In genomic region chr5:7960176-7960575, GRCm38 (mm10) we compare ENCODE assay signal across 8 mouse cellular contexts. TPM values are rescaled to one million over a fixed set of nuclear protein-coding genes. Genes with fewer than 3 reads are reported as not detected.
DNase-seq lines count a peak whose midpoint lies in the region; ATAC-seq and TF ChIP-seq lines count a peak whose summit lies in the region.

Steap4 (plus strand) TSS chr5:7960457.

- H3K27me3 ChIP-seq in hindbrain, postnatal 0 days (ENCODE audit: insufficient read depth, low read length) = no peaks in the 10 kb centered on the region
- H3K27me3 ChIP-seq in liver, embryonic 14.5 days (ENCODE audit: control insufficient read depth, insufficient read depth, low read length) = no peaks in the 10 kb centered on the region
- no peaks in the 10 kb centered on the region for H3K27me3 ChIP-seq in neural tube, embryonic 13.5 days

- DNase-seq in Muller cell, postnatal 12 days (ENCODE audit: inconsistent ontology term) = peak; percentile 57
- DNase-seq in brain, embryonic 14.5 days (ENCODE audit: low read depth) = peak; percentile 27
- DNase-seq in gastrocnemius, postnatal 36 days = peak; percentile 71 to 72
- DNase-seq in hindbrain, postnatal 0 days (ENCODE audit: low spot score) = peak; percentile 4
- DNase-seq in liver, embryonic 14.5 days (ENCODE audit: low read depth in 3 of 3, low spot score in 3 of 3) = peak in 1 of 3 experiments; percentile 3
- no peak for DNase-seq in layer of hippocampus, postnatal 36 days
- DNase-seq in thymus, postnatal 0 days (ENCODE audit: low spot score) = no peak

- no peaks in the 10 kb centered on the region for H3K36me3 ChIP-seq in hindbrain, postnatal 0 days (ENCODE audit: insufficient read depth, low read length)
- H3K36me3 ChIP-seq in liver, embryonic 14.5 days (replicated peaks; ENCODE audit: control insufficient read depth, insufficient read depth, low read depth) = no peaks in the 10 kb centered on the region
- H3K36me3 ChIP-seq in neural tube, embryonic 13.5 days = no peaks in the 10 kb centered on the region

- intact Hi-C loops in gastrocnemius, postnatal 36 days (cut with DNase I) = no loop called here

- no peak for TF ChIP-seq POLR2A in brain, embryonic 14.5 days (IDR thresholded peaks at IDR 0.05; ENCODE audit: borderline replicate concordance, extremely low read depth, insufficient read depth, insufficient read length, poor library complexity, severe bottlenecking)

- no peaks in the 10 kb centered on the region for H3K4me1 ChIP-seq in hindbrain, postnatal 0 days (ENCODE audit: insufficient read depth, low read length)
- H3K4me1 ChIP-seq in liver, embryonic 14.5 days (replicated peaks; ENCODE audit: control insufficient read depth in 2 of 2, insufficient read depth in 2 of 2, low read length in 1 of 2) = no peaks in the 10 kb centered on the region
- H3K4me1 ChIP-seq in neural tube, embryonic 13.5 days (replicated peaks) = peaks cover 7% of the 10 kb centered on the region

- 0 out of 2 replicates have a peak, but pooled peaks have one; percentile 27 for ATAC-seq in hindbrain, postnatal 0 days
- peak; percentile 31; the same call in 1 of the 2 replicates for ATAC-seq in liver, embryonic 14.5 days (ENCODE audit: insufficient read depth)
- ATAC-seq in neural tube, embryonic 13.5 days (ENCODE audit: low read depth) = no peak

- no peak for TF ChIP-seq EP300 in liver, embryonic 14.5 days (IDR thresholded peaks at IDR 0.05; ENCODE audit: low read depth)

- no peak within 1 kb of the TSS for H3K9ac ChIP-seq in hindbrain, postnatal 0 days (replicated peaks; ENCODE audit: low read length)
- no peak within 1 kb of the TSS for H3K9ac ChIP-seq in liver, embryonic 14.5 days (replicated peaks)
- H3K9ac ChIP-seq in neural tube, embryonic 13.5 days = peak within 1 kb of the TSS; percentile 41; the same call in 1 of the 2 replicates

- no peak for TF ChIP-seq CTCF in brain, embryonic 14.5 days (IDR thresholded peaks at IDR 0.05; ENCODE audit: borderline replicate concordance, extremely low read depth, insufficient read depth, insufficient read length)
- TF ChIP-seq CTCF in hindbrain, postnatal 0 days (IDR thresholded peaks at IDR 0.05; ENCODE audit: low read depth) = no peak
- TF ChIP-seq CTCF in liver, embryonic 14.5 days (IDR thresholded peaks at IDR 0.05; ENCODE audit: low read depth) = no peak

- no peak within 1 kb of the TSS for H3K27ac ChIP-seq in hindbrain, postnatal 0 days
- no peak within 1 kb of the TSS for H3K27ac ChIP-seq in liver, embryonic 14.5 days
- H3K27ac ChIP-seq in neural tube, embryonic 13.5 days (replicated peaks) = no peak within 1 kb of the TSS

- H3K4me3 ChIP-seq in hindbrain, postnatal 0 days (ENCODE audit: low read length) = peak within 1 kb of the TSS; percentile 27
- H3K4me3 ChIP-seq in liver, embryonic 14.5 days (ENCODE audit: insufficient read depth in 1 of 2, low read depth in 2 of 2, low read length in 2 of 2) = 0 out of 4 replicates have a peak within 1 kb of the TSS, but pooled peaks have one; percentile 16 to 29
- H3K4me3 ChIP-seq in neural tube, embryonic 13.5 days = peak within 1 kb of the TSS; percentile 19

- 6% methylated on average over 20 of the region's 20 CpGs for WGBS in hindbrain, postnatal 0 days
- 10% methylated on average over 20 of the region's 20 CpGs for WGBS in liver, embryonic 14.5 days (ENCODE audit: insufficient replicate concordance)
- 1% methylated on average over 20 of the region's 20 CpGs for WGBS in neural tube, embryonic 13.5 days

- H3K9me3 ChIP-seq in hindbrain, postnatal 0 days (ENCODE audit: low read length) = no peaks in the 10 kb centered on the region
- no peaks in the 10 kb centered on the region for H3K9me3 ChIP-seq in liver, embryonic 14.5 days (ENCODE audit: control insufficient read depth, low read length)
- H3K9me3 ChIP-seq in neural tube, embryonic 13.5 days = no peaks in the 10 kb centered on the region

- H3K4me2 ChIP-seq in hindbrain, postnatal 0 days (ENCODE audit: low read depth, low read length) = peak within 1 kb of the TSS; percentile 57
- peak within 1 kb of the TSS; percentile 39 for H3K4me2 ChIP-seq in liver, embryonic 14.5 days (ENCODE audit: low read depth)
- H3K4me2 ChIP-seq in neural tube, embryonic 13.5 days = peak within 1 kb of the TSS; percentile 53

RNA-seq across cellular contexts. Expression of gene Steap4, which starts in this region (rescaled TPM):
- polyA plus RNA-seq in brain, embryonic 14.5 days (2012; rRNA removed) = 0.16 and 0.23 TPM in 2 replicates
- 10 to 100 TPM; 16.5 to 19.1 TPM for total RNA-seq in gastrocnemius, postnatal 36 days (2021)
- total RNA-seq in hindbrain, postnatal 0 days (2014; rRNA removed) = 0.58 and 0.75 TPM in 2 replicates
- 0.79 and 1.2 TPM in 2 replicates for polyA plus RNA-seq in hindbrain, postnatal 0 days (2015; fragmentation: Nextera tagmentation; extraction: Ambion mirVana)
- 1.6 and 2.0 TPM in 2 replicates for polyA plus RNA-seq in liver, embryonic 14.5 days (2012; rRNA removed)
- polyA plus RNA-seq in liver, embryonic 14.5 days (2014; fragmentation: Nextera tagmentation; extraction: Ambion mirVana) = 2.9 and 4.5 TPM in 2 replicates
- polyA plus RNA-seq in neural tube, embryonic 13.5 days (2015; fragmentation: Nextera tagmentation; extraction: Ambion mirVana) = 0.24 and 0.48 TPM in 2 replicates
- under 1 TPM; 0.25 to 0.51 TPM for total RNA-seq in layer of hippocampus, postnatal 36 days (2021)
- 9.3 and 9.6 TPM in 2 replicates for polyA plus RNA-seq in thymus, postnatal 0 days (2015; fragmentation: Nextera tagmentation; extraction: Ambion mirVana)

Comparison
In these comparisons a context has a peak if more than half of its experiments do, and no peak if none do; other contexts are left out.
1. Peak in DNase-seq in brain, embryonic 14.5 days; RNA of the gene not detected or under 1 TPM.
2. DNase-seq: peak in Muller cell, postnatal 12 days (single experiment), gastrocnemius, postnatal 36 days (2 of 2) and hindbrain, postnatal 0 days (single experiment); none in layer of hippocampus, postnatal 36 days (0 of 2) and thymus, postnatal 0 days (single experiment).
3. Peak in every context shown above with its lines, with median percentiles within 50 percentile points of each other: H3K4me2 ChIP-seq and H3K4me3 ChIP-seq.